Mouse (Mus musculus): ENCODE measurements around the gene Colgalt1. TPM values are rescaled to one million over a fixed set of nuclear protein-coding genes. Genes with fewer than 3 reads are reported as not detected.

Gene Colgalt1
- total and polyA plus RNA-seq, 3 experiments = 72.0 to 85.3 (median 73.7) TPM

DNA sequence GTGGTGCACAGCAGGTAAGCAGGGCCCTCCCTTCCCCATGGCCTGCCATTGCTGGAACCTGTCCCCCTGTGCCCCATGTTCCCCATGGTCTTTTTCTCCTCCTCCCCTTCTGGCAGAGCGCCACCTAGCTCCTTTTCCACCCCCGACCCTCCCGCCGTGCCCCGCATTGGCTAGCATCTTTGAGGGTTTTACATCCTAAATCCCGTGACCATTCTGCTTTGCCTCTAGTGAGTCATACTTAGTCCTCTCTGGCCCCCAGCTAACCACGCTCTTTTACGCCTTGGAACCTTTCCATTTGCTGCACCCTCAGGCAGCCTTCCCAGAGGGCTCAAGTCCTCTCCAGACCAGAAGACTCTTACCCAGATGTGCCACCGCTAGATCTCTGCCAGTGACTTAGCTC lies 30.6 kb upstream of the Colgalt1 start:
- no peak overlapping the region for H3K4me3 ChIP-seq (replicated peaks in 1 of 3; ENCODE audit: low read depth in 2 of 3, low read length in 2 of 3, poor library complexity in 1 of 3)
- dilution Hi-C loops (cut with MboI; ENCODE audit: extremely low pct_ligation_motif_present, extremely low pct_unique_long_range_greater_than_20kb, low sequenced_read_pairs) = no loop called here
- no peak overlapping the region for H3K27ac ChIP-seq (ENCODE audit: insufficient read depth, low read depth)

GRCm38 (mm10) chr8:71586891-71587290 lies 23.9 kb upstream of the Colgalt1 start:
- Histone ChIP-seq H3K27ac (ENCODE audit: insufficient read depth, low read depth) (no peak overlapping the region), H3K4me2 (ENCODE audit: insufficient read depth, low read depth, poor library complexity, severe bottlenecking) (no peak overlapping the region), H3K9me3 (replicated peaks; ENCODE audit: low read length) (peaks cover 2% of the 10 kb centered on the region), H3K27me3 (replicated peaks) (no peaks in the 10 kb centered on the region), H3K4me1 (ENCODE audit: control insufficient read depth in 1 of 2, insufficient read depth in 2 of 2) (peaks cover 23 to 41% of the 10 kb centered on the region in 2 experiments), H3K36me3 (replicated peaks in 1 of 2; ENCODE audit: control insufficient read depth in 1 of 2, insufficient read depth in 1 of 2, low read length in 1 of 2) (peaks cover 6 to 12% of the 10 kb centered on the region in 2 experiments), H3K9ac (ENCODE audit: insufficient read depth, low read depth) (no peak overlapping the region), H3K79me2 (replicated peaks; ENCODE audit: control insufficient read depth, extremely low read depth, insufficient read depth, poor library complexity, severe bottlenecking) (no peaks in the 10 kb centered on the region), H3K4me3 (replicated peaks in 1 of 3; ENCODE audit: low read depth in 2 of 3, low read length in 2 of 3, poor library complexity in 1 of 3) (no peak overlapping the region)
- dilution Hi-C loops (cut with MboI; ENCODE audit: extremely low pct_ligation_motif_present, extremely low pct_unique_long_range_greater_than_20kb, low sequenced_read_pairs) (no loop called here), in situ Hi-C loops (cut with MboI; ENCODE audit: low pct_ligation_motif_present, low pct_unique_long_range_greater_than_20kb, low sequenced_read_pairs) (no loop called here)
- peak; percentile 38 to 54; a peak in 3 of 4 replicates for TF ChIP-seq CTCF (conservative IDR thresholded peaks at IDR 0.05 in 1 of 2, IDR thresholded peaks at IDR 0.05 in 1 of 2; ENCODE audit: low read depth in 2 of 2, low read length in 2 of 2)
- peak; percentile 46 for TF ChIP-seq SMC3 (IDR thresholded peaks at IDR 0.05; ENCODE audit: low read depth, low read length)
- no peak for TF ChIP-seq JUN (IDR thresholded peaks at IDR 0.05; ENCODE audit: insufficient read depth, low read depth, low read length)
- no peak for DNase-seq (ENCODE audit: extremely low read depth)

More for the DNA sequence above, 30.6 kb upstream of the Colgalt1 start:
- H3K9ac ChIP-seq (ENCODE audit: insufficient read depth, low read depth) = no peak overlapping the region
- in situ Hi-C loops (cut with MboI; ENCODE audit: low pct_ligation_motif_present, low pct_unique_long_range_greater_than_20kb, low sequenced_read_pairs) = no loop called here
- peaks cover 9 to 17% of the 10 kb centered on the region in 2 experiments for H3K36me3 ChIP-seq (replicated peaks in 1 of 2; ENCODE audit: control insufficient read depth in 1 of 2, insufficient read depth in 1 of 2, low read length in 1 of 2)
- DNase-seq (ENCODE audit: extremely low read depth) = no peak
- H3K79me2 ChIP-seq (replicated peaks; ENCODE audit: control insufficient read depth, extremely low read depth, insufficient read depth, poor library complexity, severe bottlenecking) = no peaks in the 10 kb centered on the region
- H3K27me3 ChIP-seq (replicated peaks) = no peaks in the 10 kb centered on the region
- no peak overlapping the region for H3K4me2 ChIP-seq (ENCODE audit: insufficient read depth, low read depth, poor library complexity, severe bottlenecking)
- H3K4me1 ChIP-seq (ENCODE audit: control insufficient read depth in 1 of 2, insufficient read depth in 2 of 2) = peaks cover 13 to 17% of the 10 kb centered on the region in 2 experiments
- H3K9me3 ChIP-seq (replicated peaks; ENCODE audit: low read length) = no peaks in the 10 kb centered on the region
- no peak for TF ChIP-seq ZKSCAN1 (IDR thresholded peaks at IDR 0.05; ENCODE audit: borderline replicate concordance, low read depth, low read length)
- TF ChIP-seq RCOR1 (conservative IDR thresholded peaks at IDR 0.05; ENCODE audit: low read depth, low read length) = no peak
- no peak for TF ChIP-seq ETS1 (conservative IDR thresholded peaks at IDR 0.05; ENCODE audit: low read depth, low read length)
- TF ChIP-seq NRF1 (IDR thresholded peaks at IDR 0.05; ENCODE audit: low read depth, low read length) = no peak
- TF ChIP-seq RAD21 (IDR thresholded peaks at IDR 0.05; ENCODE audit: low read depth, low read length) = no peak
- TF ChIP-seq ZNF384 (IDR thresholded peaks at IDR 0.05; ENCODE audit: low read depth, low read length) = no peak

DNA sequence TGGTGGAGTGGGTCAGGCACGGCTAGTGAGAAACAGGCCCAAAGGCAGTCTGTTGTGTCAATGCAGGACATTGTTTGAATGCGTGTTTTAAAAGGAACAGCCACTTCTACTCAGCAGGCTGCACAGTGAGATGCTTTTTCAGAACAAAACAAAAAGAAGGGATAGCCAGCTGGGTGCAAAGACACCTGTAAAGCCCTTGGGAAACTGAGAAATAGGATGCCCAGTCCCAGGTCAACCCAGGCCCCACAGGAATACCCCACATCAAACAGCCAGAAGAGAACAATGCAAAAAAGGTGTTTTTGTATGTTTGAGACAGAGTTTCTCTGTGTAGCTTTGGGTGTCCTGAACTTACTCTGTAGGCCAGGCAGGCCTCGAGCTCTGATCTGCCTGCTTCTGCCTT lies 22.0 kb upstream of the Colgalt1 start:
- dilution Hi-C loops (cut with MboI; ENCODE audit: extremely low pct_ligation_motif_present, extremely low pct_unique_long_range_greater_than_20kb, low sequenced_read_pairs) = no loop called here
- no peak for TF ChIP-seq POLR2A (IDR thresholded peaks at IDR 0.05; ENCODE audit: low read depth, low read length)
- peak; percentile 43; the same call in 1 of the 2 replicates for TF ChIP-seq IRF4 (IDR thresholded peaks at IDR 0.05; ENCODE audit: low read depth, low read length)
- peak; percentile 66 for TF ChIP-seq EP300 (IDR thresholded peaks at IDR 0.05; ENCODE audit: low read length)
- TF ChIP-seq JUN (IDR thresholded peaks at IDR 0.05; ENCODE audit: insufficient read depth, low read depth, low read length) = no peak
- peak; percentile 30; the same call in 1 of the 2 replicates for TF ChIP-seq CHD2 (IDR thresholded peaks at IDR 0.05; ENCODE audit: low read length)
- no peak for TF ChIP-seq RCOR1 (conservative IDR thresholded peaks at IDR 0.05; ENCODE audit: low read depth, low read length)
- peak; percentile 73 for TF ChIP-seq SIN3A (IDR thresholded peaks at IDR 0.05; ENCODE audit: low read length)
- 0 out of 2 replicates have a peak, but pooled peaks have one; percentile 25 for TF ChIP-seq MEF2A (IDR thresholded peaks at IDR 0.05; ENCODE audit: borderline replicate concordance, low read depth, low read length)
- no peak for TF ChIP-seq ZKSCAN1 (IDR thresholded peaks at IDR 0.05; ENCODE audit: borderline replicate concordance, low read depth, low read length)
- 0 out of 2 replicates have a peak, but pooled peaks have one; percentile 35 for TF ChIP-seq MAZ (IDR thresholded peaks at IDR 0.05; ENCODE audit: low read depth, low read length)
- peak; percentile 25 for TF ChIP-seq ETS1 (conservative IDR thresholded peaks at IDR 0.05; ENCODE audit: low read depth, low read length)
- TF ChIP-seq ELF1 (IDR thresholded peaks at IDR 0.05; ENCODE audit: low read depth, low read length) = no peak
- no peak for TF ChIP-seq KAT2A (IDR thresholded peaks at IDR 0.05; ENCODE audit: insufficient replicate concordance, low read length)
- TF ChIP-seq TCF12 (IDR thresholded peaks at IDR 0.05; ENCODE audit: low read depth, low read length) = peak; percentile 79
- Histone ChIP-seq H3K27me3 (replicated peaks) (no peaks in the 10 kb centered on the region), H3K27ac (ENCODE audit: insufficient read depth, low read depth) (peak overlapping the region; percentile 38; the same call in 1 of the 2 replicates), H3K4me2 (ENCODE audit: insufficient read depth, low read depth, poor library complexity, severe bottlenecking) (no peak overlapping the region), H3K9me3 (replicated peaks; ENCODE audit: low read length) (peaks cover 2% of the 10 kb centered on the region), H3K4me1 (ENCODE audit: control insufficient read depth in 1 of 2, insufficient read depth in 2 of 2) (peaks cover 26 to 49% of the 10 kb centered on the region in 2 experiments), H3K79me2 (replicated peaks; ENCODE audit: control insufficient read depth, extremely low read depth, insufficient read depth, poor library complexity, severe bottlenecking) (peaks cover 14% of the 10 kb centered on the region), H3K36me3 (replicated peaks in 1 of 2; ENCODE audit: control insufficient read depth in 1 of 2, insufficient read depth in 1 of 2, low read length in 1 of 2) (peaks cover 6 to 21% of the 10 kb centered on the region in 2 experiments), H3K9ac (ENCODE audit: insufficient read depth, low read depth) (no peak overlapping the region), H3K4me3 (replicated peaks in 1 of 3; ENCODE audit: low read depth in 2 of 3, low read length in 2 of 3, poor library complexity in 1 of 3) (no peak overlapping the region)
- DNase-seq (ENCODE audit: extremely low read depth) = no peak
- in situ Hi-C loops (cut with MboI; ENCODE audit: low pct_ligation_motif_present, low pct_unique_long_range_greater_than_20kb, low sequenced_read_pairs) = no loop called here

Measured in CH12.LX (cell line).